In genomic region chr9:75210269-75210668, GRCm38 (mm10) we compare ENCODE assay signal across 19 mouse cellular contexts. TPM values are rescaled to one million over a fixed set of nuclear protein-coding genes. Genes with fewer than 3 reads are reported as not detected.
DNase-seq lines count a peak whose midpoint lies in the region; ATAC-seq and TF ChIP-seq lines count a peak whose summit lies in the region.
"Had no signal": no experiment of that assay in that cellular context is flagged by ENCODE, and none has a peak within 500 bp of the region (broad histone marks: within the 10 kb centered on the region; RNA-seq: fewer than 3 reads in every experiment).

No protein-coding gene starts in this region.

- no peaks in the 10 kb centered on the region for H3K4me1 ChIP-seq in kidney, postnatal 0 days (replicated peaks; ENCODE audit: insufficient read depth, low read length)
- H3K4me1 ChIP-seq in midbrain, postnatal 0 days (ENCODE audit: insufficient read depth, low read length) = no peaks in the 10 kb centered on the region
- no peaks in the 10 kb centered on the region for H3K4me1 ChIP-seq in midbrain, embryonic 11.5 days (ENCODE audit: control insufficient read depth, insufficient read depth, low read length)
- H3K4me1 ChIP-seq: midbrain, embryonic 10.5 days had no signal

- peak; percentile 30 for DNase-seq in embryo, embryonic 10.5 days (ENCODE audit: low spot score)
- no peak for DNase-seq in embryo, embryonic 9.5 days (ENCODE audit: extremely low spot score)
- no peak for DNase-seq in kidney, postnatal 0 days (ENCODE audit: low spot score)
- DNase-seq in kidney, postnatal 10 days = no peak
- DNase-seq in midbrain, postnatal 0 days (ENCODE audit: low spot score) = no peak
- DNase-seq in midbrain, embryonic 11.5 days (ENCODE audit: low spot score, missing footprints) = no peak
- DNase-seq in MN1 (ENCODE audit: low spot score) = no peak
- no peak for DNase-seq in adrenal gland, postnatal 4 days (ENCODE audit: low spot score in 2 of 2)
- DNase-seq: cerebellum, adult 11-12 months; cerebellum, postnatal 36 days; heart, postnatal 4 days; kidney, adult 8-10 months; layer of hippocampus, postnatal 36 days; left cerebral cortex, postnatal 4 days; right cerebral cortex, postnatal 14 days; thymus, postnatal 36 days had no signal

- WGBS in kidney, postnatal 0 days = 70% methylated on average over 2 of the region's 2 CpGs
- 51% methylated on average over 2 of the region's 2 CpGs for WGBS in midbrain, postnatal 0 days
- WGBS in midbrain, embryonic 11.5 days = 64% methylated on average over 2 of the region's 2 CpGs

- peak; percentile 30; the same call in 1 of the 2 replicates for TF ChIP-seq CTCF in kidney, postnatal 0 days (IDR thresholded peaks at IDR 0.05; ENCODE audit: low read depth)
- peak; percentile 28 for TF ChIP-seq CTCF in midbrain, postnatal 0 days (IDR thresholded peaks at IDR 0.05)

- no peak overlapping the region for H3K9ac ChIP-seq in kidney, postnatal 0 days (ENCODE audit: low read depth, low read length)
- no peak overlapping the region for H3K9ac ChIP-seq in midbrain, postnatal 0 days (replicated peaks; ENCODE audit: low read length, poor library complexity, severe bottlenecking)
- no peak overlapping the region for H3K9ac ChIP-seq in midbrain, embryonic 11.5 days (ENCODE audit: low read length)

- no peak overlapping the region for H3K4me2 ChIP-seq in kidney, postnatal 0 days (ENCODE audit: low read length)
- H3K4me2 ChIP-seq in midbrain, postnatal 0 days (ENCODE audit: low read depth, low read length, poor library complexity, severe bottlenecking) = no peak overlapping the region
- H3K4me2 ChIP-seq in midbrain, embryonic 11.5 days = no peak overlapping the region
- H3K4me2 ChIP-seq: heart, embryonic 11.5 days; liver, embryonic 11.5 days had no signal

- peaks cover 6% of the 10 kb centered on the region; the same call in 1 of the 2 replicates for H3K36me3 ChIP-seq in kidney, postnatal 0 days (ENCODE audit: insufficient read depth, low read length)
- H3K36me3 ChIP-seq in midbrain, postnatal 0 days (ENCODE audit: insufficient read depth, low read length) = peaks cover 44% of the 10 kb centered on the region
- H3K36me3 ChIP-seq in midbrain, embryonic 11.5 days (ENCODE audit: control insufficient read depth, insufficient read depth, low read length) = peaks cover 8% of the 10 kb centered on the region; the same call in 1 of the 2 replicates

- no peak overlapping the region for H3K4me3 ChIP-seq in kidney, postnatal 0 days (replicated peaks; ENCODE audit: low read depth, low read length)
- no peak overlapping the region for H3K4me3 ChIP-seq in midbrain, postnatal 0 days (ENCODE audit: low read depth, low read length)
- H3K4me3 ChIP-seq in midbrain, embryonic 11.5 days (ENCODE audit: low read depth, low read length) = no peak overlapping the region
- H3K4me3 ChIP-seq: midbrain, embryonic 10.5 days had no signal

- no peak overlapping the region for H3K27ac ChIP-seq in kidney, postnatal 0 days
- no peak overlapping the region for H3K27ac ChIP-seq in midbrain, postnatal 0 days (ENCODE audit: low read depth, low read length)
- H3K27ac ChIP-seq in midbrain, embryonic 11.5 days (ENCODE audit: low read depth, low read length) = no peak overlapping the region
- H3K27ac ChIP-seq: midbrain, embryonic 10.5 days had no signal

- no peak for ATAC-seq in kidney, postnatal 0 days (replicated peaks; ENCODE audit: low FRiP score, low read depth)
- ATAC-seq in midbrain, postnatal 0 days (ENCODE audit: low FRiP score) = no peak
- no peak for ATAC-seq in midbrain, embryonic 11.5 days (ENCODE audit: low FRiP score)

- no peaks in the 10 kb centered on the region for H3K9me3 ChIP-seq in kidney, postnatal 0 days (replicated peaks; ENCODE audit: low read length)
- no peaks in the 10 kb centered on the region for H3K9me3 ChIP-seq in midbrain, postnatal 0 days (ENCODE audit: low read length)
- H3K9me3 ChIP-seq in midbrain, embryonic 11.5 days (ENCODE audit: control insufficient read depth, low read length) = no peaks in the 10 kb centered on the region
- H3K9me3 ChIP-seq: midbrain, embryonic 10.5 days had no signal

- H3K27me3 ChIP-seq in kidney, postnatal 0 days (ENCODE audit: insufficient read depth, low read length) = no peaks in the 10 kb centered on the region
- H3K27me3 ChIP-seq in midbrain, postnatal 0 days (ENCODE audit: insufficient read depth, low read length) = no peaks in the 10 kb centered on the region
- no peaks in the 10 kb centered on the region for H3K27me3 ChIP-seq in midbrain, embryonic 11.5 days (ENCODE audit: control insufficient read depth, insufficient read depth, low read length)

RNA-seq across cellular contexts. Expression of gene Myo5c, which starts 21.6 kb away (rescaled TPM):
- 2.4 and 3.5 TPM in 2 replicates for polyA plus RNA-seq in kidney, postnatal 0 days (2015; fragmentation: Nextera tagmentation; extraction: Ambion mirVana)
- total RNA-seq in midbrain, postnatal 0 days (2014; rRNA removed) = 0.22 and 0.61 TPM in 2 replicates
- 0.36 and 0.62 TPM in 2 replicates for polyA plus RNA-seq in midbrain, postnatal 0 days (2015; fragmentation: Nextera tagmentation; extraction: Ambion mirVana)
- 0.40 and 0.56 TPM in 2 replicates for polyA plus RNA-seq in midbrain, embryonic 11.5 days (2014; fragmentation: Nextera tagmentation; extraction: Ambion mirVana)
- total RNA-seq in adrenal gland, postnatal 4 days (2021) = 1 to 10 TPM; 1.8 to 5.0 TPM
